Mouse (Mus musculus): ENCODE measurements around the gene Zfp626.
"Not testable (repeated sequence)": the region's sequence is repeated elsewhere in the genome, so short reads cannot be mapped to it uniquely, and the experiment has no call there.

- not testable (repeated sequence) for TF ChIP-seq POLR2A (IDR thresholded peaks at IDR 0.05; ENCODE audit: control insufficient read depth, extremely low read depth, insufficient read depth, low read length, poor library complexity); CTCF (IDR thresholded peaks at IDR 0.05; ENCODE audit: borderline replicate concordance, control insufficient read depth, extremely low read depth, insufficient read depth, low read length, poor library complexity)
Measured at GRCm38 (mm10) chr7:27807305-27807704, 309 bp downstream of the Zfp626 start.

Data from thymus, adult 2 months (tissue).